Mouse (Mus musculus): ENCODE data around the gene Sult1a1.
"Not testable (repeated sequence)": the region's sequence is repeated elsewhere in the genome, so short reads cannot be mapped to it uniquely, and the experiment has no call there.

Sult1a1 gene

DNA sequence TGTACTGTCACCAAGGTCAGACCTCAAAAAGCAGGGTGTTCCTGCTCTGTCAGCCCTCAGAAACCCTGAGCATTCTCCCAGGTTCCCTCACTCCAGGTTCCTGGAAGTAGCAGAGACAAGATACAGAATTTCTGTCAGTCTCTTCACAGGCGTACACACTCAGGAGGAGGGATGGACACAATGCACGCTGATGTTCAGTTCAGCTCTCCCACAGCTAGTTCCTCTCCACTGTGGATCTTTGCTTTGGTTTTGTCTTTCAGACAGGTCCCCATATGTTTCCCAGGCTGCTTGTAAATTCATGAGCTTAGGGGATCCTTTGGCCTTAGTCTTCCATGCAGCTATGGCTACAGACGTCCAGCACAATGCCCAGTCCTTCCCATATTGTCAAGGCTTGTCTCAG, 20.7 kb upstream of the Sult1a1 start:
- DNase-seq (ENCODE audit: low spot score in 2 of 2): no peak

DNA sequence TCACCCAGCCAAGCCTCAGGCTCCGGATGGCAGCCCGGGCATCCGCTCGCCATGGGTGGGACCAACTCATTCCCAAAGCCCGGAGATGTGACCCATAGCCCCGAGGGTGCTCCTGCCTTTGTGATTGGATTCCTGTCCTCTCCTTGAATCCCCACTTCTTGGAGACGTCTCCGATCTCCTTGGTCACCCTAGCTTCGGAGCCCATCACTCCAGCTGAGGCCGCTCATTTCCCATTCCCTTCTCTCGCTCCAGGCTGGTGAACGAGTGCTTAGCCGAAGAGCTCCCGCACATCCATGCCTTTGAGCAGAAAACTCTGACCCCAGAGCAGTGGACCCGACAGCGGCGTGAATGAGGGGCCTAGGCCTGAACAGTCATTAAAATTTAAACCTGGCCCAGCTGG, 20.1 kb upstream of the Sult1a1 start:
- DNase-seq (ENCODE audit: low spot score in 2 of 2): no peak

DNA sequence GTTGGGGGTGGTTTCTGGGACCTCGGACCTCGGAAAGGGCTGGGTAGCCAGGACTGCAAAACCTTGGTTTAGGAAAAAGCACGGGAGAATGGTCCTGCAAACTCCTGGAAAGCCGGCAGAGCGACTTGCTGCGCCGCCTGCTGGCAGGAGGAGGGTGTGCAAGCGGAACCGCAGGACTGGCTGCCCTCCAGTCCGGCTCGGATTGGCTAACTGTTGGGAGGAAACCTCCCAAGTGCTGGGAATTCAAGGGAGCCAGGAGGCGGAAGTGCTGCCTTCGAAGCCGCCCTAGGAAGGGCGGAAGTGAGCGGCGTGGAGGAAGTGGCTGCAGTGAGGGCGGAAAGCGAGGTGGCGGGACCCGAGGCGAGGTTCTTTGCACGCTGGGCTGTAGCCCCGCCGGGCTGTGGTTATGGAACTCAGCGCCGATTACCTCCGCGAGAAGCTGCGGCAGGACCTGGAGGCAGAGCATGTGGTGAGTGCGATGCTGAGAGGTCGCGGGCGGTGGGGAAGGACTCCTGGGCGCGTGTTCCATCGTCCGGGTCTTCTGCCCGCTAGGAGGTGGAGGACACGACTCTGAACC, 19.5 kb upstream of the Sult1a1 start, which contains the start of gene Slx1b:
TSS of gene Slx1b (minus strand) at position 154 of the 577 bp plus-strand sequence.
- peak; percentile 83 to 94 for DNase-seq (ENCODE audit: low spot score in 2 of 2)

DNA sequence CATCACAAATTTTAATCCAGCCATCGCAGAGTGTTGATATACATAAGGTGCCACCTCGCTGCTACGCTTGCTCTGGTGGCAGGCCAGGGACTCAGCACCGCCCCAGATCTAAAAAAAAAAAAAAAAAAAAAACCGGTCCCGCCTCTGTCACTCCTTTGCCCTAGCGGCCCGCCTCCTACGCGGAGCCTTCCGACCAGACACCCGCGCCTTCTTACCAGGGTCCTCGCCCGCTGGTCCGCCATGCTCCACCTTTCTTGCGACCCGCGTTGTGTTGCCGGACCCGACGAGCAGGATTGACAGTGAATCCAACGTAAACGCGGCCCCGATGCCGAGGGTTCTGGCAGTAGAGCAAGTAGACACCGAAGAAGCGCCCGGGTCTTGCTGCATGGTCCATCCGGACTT, 19.0 kb upstream of the Sult1a1 start, which contains the start of gene Bola2:
TSS of gene Bola2 (plus strand) at position 192 of the 402 bp plus-strand sequence.
- peak; percentile 61 to 74 for DNase-seq (ENCODE audit: low spot score in 2 of 2)

DNA sequence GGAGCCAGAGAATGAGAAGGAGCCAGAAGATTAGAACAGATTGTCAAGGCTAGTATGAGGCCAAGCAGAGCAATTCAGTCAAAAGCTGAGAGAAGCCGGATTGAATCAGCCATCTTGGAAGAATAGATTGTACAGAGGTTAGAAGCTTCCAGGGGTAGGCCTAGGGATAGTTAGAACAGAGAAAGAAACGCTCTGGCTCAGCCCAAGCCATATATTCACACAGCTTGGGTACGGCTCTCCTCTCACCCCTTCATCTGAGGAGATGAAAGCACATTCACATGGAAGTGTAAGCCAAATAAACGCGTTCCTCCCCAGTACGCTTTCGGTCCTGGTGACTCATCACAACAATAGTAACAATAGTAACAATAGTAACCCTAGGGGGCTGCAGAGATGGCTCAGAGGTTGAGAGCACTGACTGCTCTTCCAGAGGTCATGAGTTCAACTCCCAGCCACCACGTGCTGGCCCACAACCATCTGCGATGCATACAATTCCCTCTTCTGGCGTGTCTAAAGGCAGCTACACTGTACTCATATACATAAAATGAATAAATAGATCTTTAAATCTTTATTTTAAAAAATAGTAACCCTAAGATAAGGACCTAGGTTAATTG, 18.3 kb upstream of the Sult1a1 start:
- no peak for DNase-seq (ENCODE audit: low spot score in 2 of 2)

DNA sequence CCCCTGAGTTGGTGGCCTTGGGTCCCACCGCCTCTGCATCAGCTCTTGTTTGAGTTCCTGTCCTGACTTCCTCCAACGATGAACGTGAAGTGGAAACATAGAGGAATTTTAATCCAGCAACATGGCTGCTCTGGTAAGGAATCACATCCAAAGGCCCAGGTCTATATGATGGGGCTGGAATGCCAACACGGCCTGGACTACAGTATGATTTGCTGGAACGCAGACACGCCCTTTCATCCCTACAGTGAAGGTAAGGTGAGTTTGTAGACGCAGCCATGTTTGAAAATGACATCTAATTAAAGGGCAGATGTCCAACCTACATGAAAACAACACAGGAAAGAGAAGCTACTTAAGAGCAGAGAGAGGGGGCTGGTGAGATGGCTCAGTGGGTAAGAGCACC, 17.5 kb upstream of the Sult1a1 start:
- DNase-seq (ENCODE audit: low spot score in 2 of 2): no peak

DNA sequence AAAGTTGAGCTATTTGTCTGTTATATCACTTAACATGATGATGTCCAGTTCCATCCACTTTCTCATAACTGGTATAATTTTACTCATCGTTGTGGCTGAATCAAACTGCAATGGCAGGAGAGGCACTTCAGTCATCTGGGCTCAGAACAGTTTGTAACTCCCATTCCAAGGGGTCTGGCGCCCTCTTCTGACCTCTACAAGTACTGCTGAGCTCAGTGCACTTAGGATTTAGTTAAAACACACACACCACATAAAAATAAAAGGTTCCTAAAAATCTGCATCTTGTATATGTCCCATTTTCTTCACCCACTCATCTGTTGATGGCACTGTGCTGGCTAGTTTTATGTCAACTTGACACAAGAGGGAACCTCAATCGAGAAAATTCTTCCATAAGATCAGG, 17.0 kb upstream of the Sult1a1 start:
- peak; percentile 57 to 62 for DNase-seq (ENCODE audit: low spot score in 2 of 2)

DNA sequence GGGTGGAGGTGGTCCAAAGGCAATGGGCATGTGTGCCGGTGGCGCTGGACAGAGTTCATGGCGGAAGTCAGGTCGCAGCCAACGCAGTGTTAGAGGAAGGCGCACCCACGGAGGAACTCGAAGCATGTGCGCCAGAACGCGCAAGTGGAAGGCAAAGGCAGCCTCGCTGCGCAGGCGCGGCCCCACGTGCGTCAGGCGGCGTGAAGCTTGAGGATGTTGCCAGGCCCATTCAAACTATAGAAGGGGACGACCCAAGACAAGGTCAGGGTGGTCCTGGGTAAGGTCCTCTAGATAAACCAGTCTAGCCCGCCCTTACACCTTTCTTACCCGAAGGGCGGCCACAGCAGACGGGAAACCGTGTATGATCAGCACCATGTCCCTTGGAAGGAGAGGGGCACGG, 16.2 kb upstream of the Sult1a1 start:
- DNase-seq (ENCODE audit: low spot score in 2 of 2): no peak

DNA sequence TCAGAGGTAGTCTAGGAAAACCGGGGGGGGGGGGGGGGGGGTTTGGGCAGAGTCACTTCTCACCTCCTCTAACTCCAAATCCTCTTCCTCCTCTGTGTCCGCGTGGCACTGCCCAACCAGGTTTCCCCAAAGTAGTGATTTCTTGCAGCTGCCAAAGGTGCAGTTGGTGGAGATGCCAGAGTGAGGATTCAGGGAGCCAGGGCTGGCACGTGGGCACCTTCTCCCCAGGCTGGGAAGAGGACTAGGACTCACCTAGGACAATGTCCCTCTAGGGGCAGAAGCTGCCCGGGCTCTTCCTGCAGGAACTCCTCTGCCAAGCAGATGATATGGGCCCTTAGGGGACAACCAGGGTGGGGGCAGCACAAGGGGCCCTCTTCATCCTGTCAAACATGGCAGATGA, 15.4 kb upstream of the Sult1a1 start:
- DNase-seq (ENCODE audit: low spot score in 2 of 2): no peak

DNA sequence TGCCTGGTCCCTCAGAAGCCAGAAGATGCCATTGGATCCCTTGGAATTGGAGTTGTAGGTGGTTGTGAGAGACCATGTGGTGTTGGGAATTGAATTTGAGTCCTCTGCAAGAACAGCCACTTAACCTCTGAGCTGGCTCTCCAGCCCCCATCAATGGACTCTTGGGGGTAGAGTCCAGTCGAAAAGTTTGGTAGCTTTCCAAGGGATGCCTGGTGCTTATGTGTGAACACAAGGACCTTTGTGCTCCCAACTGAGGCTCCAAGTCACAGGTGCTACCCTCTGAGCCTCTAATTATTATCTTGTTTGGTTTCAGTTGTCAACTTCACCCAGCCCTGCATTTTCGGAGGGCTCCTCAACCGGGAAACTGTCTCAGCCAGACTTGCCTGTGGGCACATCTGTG, 14.5 kb upstream of the Sult1a1 start:
- DNase-seq (ENCODE audit: low spot score in 2 of 2): no peak

DNA sequence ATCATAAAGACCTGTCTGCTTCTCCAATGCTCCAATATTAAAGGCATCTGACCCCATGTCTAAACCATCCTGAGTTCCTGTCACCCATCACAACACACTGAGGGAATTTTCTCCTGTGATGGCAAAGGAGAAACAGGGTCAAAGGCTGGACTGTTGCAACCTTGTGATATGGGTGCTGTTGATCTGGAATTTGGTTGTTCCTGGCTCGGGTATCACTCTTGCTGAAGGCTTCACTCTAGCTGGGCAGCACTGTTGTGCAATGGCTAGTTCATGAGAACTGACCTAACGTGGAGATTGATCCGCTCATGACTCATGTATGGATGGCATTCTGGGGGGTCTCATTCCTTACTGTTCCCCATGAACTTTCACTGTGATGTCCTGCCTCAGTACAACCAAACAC, 12.8 kb upstream of the Sult1a1 start:
- no peak for DNase-seq (ENCODE audit: low spot score in 2 of 2)

DNA sequence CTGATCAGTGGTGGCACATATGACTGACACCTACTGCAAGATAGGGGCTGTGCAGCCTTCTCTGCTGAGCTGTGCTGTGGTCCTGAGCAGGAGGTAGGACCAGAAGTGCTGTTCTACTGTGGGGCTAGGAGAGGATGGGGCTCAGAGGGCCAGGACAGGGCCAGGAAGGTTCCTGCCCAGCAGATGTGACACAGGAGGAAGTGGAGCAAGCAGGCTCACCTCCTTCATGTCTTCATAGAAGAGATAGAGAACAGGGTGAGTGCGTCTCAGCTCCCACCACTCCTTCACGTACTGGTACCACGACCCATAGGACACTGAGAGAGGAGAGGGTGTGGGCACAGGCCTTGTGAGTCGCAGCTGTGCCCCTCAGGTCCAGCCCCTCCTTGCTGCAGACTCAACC, 11.9 kb upstream of the Sult1a1 start:
- not testable (repeated sequence) for DNase-seq (ENCODE audit: low spot score in 2 of 2)

DNA sequence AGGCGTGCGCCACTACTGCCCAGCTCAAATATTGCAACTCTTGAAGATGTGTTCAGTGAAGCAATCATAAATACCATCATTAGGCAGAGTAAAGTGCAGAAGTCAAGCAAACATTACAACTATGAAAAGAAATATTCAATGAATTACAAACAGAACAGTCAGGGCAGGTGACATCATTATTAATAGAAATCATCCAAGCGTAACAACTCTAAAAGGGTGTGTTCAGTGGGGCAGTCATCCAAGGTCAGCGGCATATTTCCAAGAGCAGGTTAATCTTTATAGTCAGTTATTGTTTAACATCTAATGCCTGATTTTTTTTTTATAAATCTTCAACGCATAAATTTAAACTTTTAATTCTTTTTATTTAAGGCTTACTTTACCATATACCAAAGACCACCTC, 5.0 kb upstream of the Sult1a1 start:
- no peak for DNase-seq (ENCODE audit: low spot score in 2 of 2)

DNA sequence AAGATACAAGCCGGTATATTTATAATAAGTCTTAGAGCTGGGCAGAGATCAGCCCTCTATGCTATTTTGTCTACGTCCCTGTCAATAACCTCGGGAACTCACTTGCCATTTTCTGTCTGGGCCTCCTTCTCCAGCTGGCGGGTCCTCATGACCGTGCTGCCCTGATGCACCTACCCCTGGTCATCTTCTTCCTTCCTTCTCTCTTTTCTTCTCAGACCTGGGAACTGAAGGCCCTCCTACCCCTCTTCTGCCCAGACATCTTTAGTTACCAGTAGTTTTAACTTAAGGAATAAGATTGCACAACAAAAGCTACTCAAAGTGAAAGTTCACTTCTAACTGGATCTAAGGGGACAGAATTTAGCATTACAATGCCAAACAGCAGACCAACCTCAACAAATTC, 3.5 kb upstream of the Sult1a1 start:
- DNase-seq (ENCODE audit: low spot score in 2 of 2): no peak

DNA sequence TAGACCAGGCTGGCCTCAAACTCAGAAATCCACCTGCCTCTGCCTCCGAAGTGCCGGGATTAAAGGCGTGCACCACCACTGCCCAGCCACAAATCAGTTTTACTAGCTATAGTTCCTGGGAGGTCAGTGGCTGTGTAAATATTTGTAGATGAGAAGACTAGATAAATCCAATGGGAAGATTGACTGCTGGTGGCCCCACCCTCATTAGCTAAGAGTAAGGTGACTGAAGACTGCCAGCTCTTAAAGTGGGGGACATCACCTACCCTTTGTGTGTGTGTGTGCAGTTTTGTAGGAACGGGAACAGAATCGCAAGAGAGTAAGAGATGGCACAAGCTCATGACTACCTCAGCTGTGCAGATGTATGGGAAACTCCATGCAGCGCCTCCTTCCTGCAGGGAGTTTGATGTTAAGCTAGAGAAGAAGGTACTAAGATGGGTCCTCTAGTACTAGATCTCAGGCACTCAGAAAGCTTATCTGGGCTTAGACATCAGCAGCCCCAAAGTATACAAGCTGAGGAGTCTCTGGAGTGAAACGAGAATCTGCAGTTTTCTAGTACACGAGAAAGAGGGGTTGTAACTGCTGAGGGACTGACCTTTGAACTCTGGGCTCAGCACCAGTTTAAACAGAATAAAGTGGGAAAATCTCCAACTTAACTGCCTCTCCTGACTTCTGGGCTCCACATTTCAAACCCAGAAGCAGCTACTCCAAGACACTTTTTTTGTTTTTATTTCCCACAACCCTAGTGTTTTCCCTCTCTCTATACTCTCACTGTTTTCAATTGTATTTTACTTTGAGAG, 2.5 kb upstream of the Sult1a1 start:
- DNase-seq (ENCODE audit: low spot score in 2 of 2): no peak

DNA sequence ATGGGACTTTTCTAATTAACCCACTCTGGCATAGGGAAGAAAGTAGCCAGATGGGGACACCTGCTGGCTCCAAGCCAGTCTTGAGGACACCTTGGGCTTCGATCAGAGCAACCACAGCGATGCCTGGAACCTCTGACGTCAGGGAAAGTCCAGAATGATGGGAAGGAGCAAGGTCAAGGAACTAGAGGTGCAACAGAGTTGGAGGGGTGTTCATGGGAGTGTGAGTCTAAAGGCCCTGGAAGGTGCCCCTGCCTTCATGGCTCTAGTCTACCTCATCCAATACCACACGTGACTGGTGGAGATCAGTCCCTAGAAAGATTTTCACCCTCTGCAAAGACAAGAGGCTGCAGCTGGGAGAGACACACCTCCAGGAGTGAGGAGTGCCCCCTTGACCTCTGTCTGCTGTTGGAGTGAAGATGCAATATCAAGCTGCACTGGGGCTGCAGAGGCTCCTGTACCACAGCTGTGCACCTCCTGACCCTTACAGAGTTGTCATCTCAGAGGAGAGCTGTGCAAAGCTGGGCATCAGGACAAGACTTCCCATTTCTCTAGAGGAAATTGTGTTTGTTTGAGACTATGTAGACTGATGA, 494 bp upstream of the Sult1a1 start:
- no peak for DNase-seq (ENCODE audit: low spot score in 2 of 2)

DNA sequence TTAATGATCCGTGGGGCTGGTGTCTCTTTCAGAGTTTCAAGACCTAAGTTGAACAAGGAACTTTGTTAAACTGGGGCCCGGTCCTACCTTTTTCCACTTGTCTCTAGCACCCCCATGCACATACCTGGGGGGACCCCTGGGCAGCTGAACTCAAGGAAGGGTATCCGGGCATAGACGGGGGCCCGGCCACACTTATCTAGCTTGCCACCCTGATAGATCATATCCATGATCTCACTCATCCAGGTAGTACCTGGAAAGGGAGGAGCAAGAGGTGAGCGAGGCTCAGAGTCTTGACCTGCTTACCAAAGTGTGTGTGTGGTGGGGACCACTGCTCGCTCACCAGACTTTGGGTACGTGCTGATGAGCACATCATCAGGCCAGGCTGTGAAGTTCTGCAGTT, 1.1 kb downstream of the Sult1a1 start:
- DNase-seq (ENCODE audit: low spot score in 2 of 2): no peak

DNA sequence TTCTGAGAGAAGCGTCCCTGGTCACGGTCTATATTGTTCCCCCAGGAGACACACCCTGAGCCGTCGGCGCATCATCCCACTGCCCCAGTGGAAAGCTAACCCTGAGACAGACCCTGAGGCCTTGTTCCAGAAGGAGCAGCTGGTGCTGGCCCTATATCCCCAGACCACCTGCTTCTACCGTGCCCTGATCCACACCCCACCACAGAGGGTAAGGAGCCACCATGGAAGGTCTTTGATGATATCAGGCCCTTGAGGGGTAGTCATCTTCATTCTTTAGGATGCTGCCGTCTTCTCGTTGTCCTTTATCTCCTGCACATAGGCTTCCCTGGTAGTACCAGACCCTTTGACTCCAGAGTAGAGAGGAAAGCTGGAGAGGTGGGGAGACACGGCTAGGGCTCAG, 4.1 kb downstream of the Sult1a1 start:
- no peak for DNase-seq (ENCODE audit: low spot score in 2 of 2)

DNA sequence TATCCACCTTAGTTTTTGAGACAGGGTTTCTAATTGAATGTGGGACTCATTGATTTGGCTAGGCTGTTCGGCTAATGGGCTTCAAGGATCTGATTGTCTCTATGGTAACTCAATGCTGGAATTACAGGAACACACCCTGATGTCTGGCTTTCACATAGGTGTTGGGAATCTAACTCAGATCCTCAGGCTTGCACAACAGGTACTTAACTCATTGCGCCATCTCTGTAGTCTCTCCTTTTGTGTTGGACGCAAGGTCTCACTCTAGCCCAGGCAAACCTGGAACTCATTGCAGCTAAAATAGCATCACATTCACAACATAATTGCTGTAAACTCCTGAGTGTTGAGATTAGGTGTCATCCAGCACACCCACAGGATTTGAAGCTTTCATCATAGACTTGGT, 6.1 kb downstream of the Sult1a1 start:
- DNase-seq (ENCODE audit: low spot score in 2 of 2): no peak

DNA sequence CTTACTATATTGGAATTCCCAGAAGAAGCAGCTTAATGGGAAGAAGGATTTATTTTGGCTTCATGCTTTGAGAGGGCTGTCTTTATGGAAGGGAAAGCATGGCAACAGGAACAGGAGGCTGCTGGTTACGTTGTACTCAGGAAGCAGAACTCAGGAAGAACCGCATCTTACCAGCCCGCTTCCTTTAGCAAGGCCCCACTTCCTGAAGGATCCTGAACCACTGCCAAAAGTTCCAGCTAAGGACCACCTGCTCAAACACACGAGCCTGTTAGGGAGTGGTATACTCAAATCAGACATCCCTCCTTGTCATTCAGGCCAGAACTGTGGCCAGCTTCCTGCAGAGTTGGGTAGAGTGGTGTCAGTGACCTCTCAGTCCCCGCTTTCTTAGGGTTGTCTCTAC, 7.8 kb downstream of the Sult1a1 start:
- no peak for DNase-seq (ENCODE audit: low spot score in 2 of 2)

DNA sequence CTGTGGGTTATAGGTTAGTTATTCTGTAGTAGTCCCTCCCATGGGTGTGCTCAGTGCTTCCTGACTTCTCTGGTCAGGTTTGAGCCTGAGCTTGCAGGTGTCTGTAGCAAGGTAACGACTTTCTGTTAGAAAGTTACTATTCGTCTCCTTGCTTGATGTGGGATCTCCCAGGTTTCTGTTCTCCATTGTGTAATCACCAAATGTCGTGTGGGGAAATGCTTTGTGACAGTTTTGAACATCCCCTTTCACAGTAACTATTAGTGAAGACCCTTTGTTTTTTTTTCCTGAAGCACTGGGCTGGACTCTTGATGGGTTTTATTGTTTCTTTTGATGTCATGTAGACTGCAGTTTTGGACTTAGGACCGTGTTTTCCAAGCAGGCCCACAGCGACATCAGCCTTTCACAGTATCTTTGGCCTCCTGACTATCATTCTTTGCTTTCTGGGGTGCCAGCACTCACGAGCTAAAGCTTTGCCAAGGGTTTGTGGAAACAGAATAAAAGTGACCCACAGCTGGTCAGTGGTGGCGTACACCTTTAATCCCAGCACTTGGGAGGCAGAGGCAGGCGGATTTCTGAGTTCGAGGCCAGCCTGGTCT, 8.6 kb downstream of the Sult1a1 start:
- no peak for DNase-seq (ENCODE audit: low spot score in 2 of 2)

DNA sequence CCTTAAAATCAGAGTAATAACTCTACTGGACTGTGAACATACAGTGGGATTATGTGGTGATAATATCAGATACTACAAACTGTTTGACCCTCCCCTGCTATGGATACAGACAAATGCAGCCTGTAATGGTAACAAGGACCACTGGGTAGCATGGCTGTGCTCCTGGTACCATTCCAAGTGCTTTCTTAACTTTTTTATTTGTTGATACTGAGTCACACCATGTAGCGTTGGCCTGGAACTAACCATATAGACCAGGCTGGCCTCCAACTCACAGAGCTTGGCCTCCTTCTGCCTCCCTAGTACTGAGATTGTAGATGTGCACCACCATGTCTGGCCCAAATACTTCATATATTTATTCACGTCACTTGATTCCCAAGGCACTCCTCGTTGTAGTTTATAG, 11.0 kb downstream of the Sult1a1 start:
- DNase-seq (ENCODE audit: low spot score in 2 of 2): no peak

Measured in urinary bladder, adult 18-20 months (tissue).